Mouse (Mus musculus): ENCODE results near the gene Spag17. TPM values are rescaled to one million over a fixed set of nuclear protein-coding genes. Genes with fewer than 3 reads are reported as not detected.

Gene Spag17
- not detected for total RNA-seq (2023)

GRCm38 (mm10) chr3:99885187-99885811 lies at the start of gene Spag17:
Spag17 (plus strand) TSS chr3:99885406.

GRCm38 (mm10) chr3:100162315-100163105 lies 277.3 kb downstream of the Spag17 start, which contains the start of the genes Gdap2 and Wdr3:
Gdap2 (plus strand) TSS chr3:100162381.
Wdr3 (minus strand) TSS chr3:100162407.

